Mouse (Mus musculus) hindbrain, postnatal 0 days (tissue): ENCODE data around the gene Fbxo42. TPM values are rescaled to one million over a fixed set of nuclear protein-coding genes. Genes with fewer than 3 reads are reported as not detected.

Experiments used
- ATAC-seq: fragments of 200-750 bp; cut with Nextera tagmentation; 2 replicates; pipeline ENCODE4 v1.8.0; 2017; ENCODE audit warnings: mild to moderate bottlenecking, moderate TSS enrichment, moderate library complexity
- DNase-seq: peaks from one replicate; pipeline ENCODE4 v3.0.0-alpha.2; 2015; ENCODE audit warnings: low spot score
- H3K27ac ChIP-seq: fragments of 300-500 bp; sonication (generic); 2 replicates; pipeline ENCODE4 v1.5.1; 2014; ENCODE audit warnings: mild to moderate bottlenecking
- H3K27me3 ChIP-seq: fragments of 300-500 bp; sonication (generic); 2 replicates; pipeline ENCODE4 v1.6.1; 2014; ENCODE audit warnings: low read length, mixed read lengths; ENCODE audit not compliant: insufficient read depth
- H3K36me3 ChIP-seq: fragments of 300-500 bp; sonication (generic); 2 replicates; pipeline ENCODE4 v1.6.1; 2014; ENCODE audit warnings: low read length, mixed read lengths; ENCODE audit not compliant: insufficient read depth
- H3K4me1 ChIP-seq: fragments of 300-500 bp; sonication (generic); 2 replicates; pipeline ENCODE4 v1.6.1; 2014; ENCODE audit warnings: antibody characterized with exemption, low read length, mixed read lengths; ENCODE audit not compliant: insufficient read depth
- H3K4me2 ChIP-seq: fragments of 300-500 bp; sonication (generic); 2 replicates; pipeline ENCODE4 v1.6.1; 2014; ENCODE audit warnings: low read depth, mild to moderate bottlenecking, low read length, moderate library complexity, mixed read lengths
- H3K4me3 ChIP-seq: fragments of 300-500 bp; sonication (generic); 2 replicates; pipeline ENCODE4 v1.5.1; 2014; ENCODE audit warnings: low read length
- H3K9ac ChIP-seq: fragments of 300-500 bp; sonication (generic); replicated peaks from 2 replicates; pipeline ENCODE4 v1.6.1; 2014; ENCODE audit warnings: mild to moderate bottlenecking, low read length, moderate library complexity, mixed read lengths
- H3K9me3 ChIP-seq: fragments of 300-500 bp; sonication (generic); 2 replicates; pipeline ENCODE4 v1.6.1; 2016; ENCODE audit warnings: low read length, mixed read lengths
- CTCF ChIP-seq: IDR thresholded peaks from 2 replicates; pipeline ENCODE4 v1.5.1; 2016; ENCODE audit warnings: antibody characterized with exemption, control low read depth, low read depth
- WGBS: fragments of 180-500 bp; shearing (Covaris S2); extraction: QIAGEN DNeasy Blood & Tissue Kit; methylation state at CpG from one replicate; pipeline ENCODE4 v1.1.7; 2014; 5-methylcytosine and 5-hydroxymethylcytosine counted together
- polyA plus RNA-seq: library from polyadenylated mRNA; unstranded; fragments of >200 nt; fragmentation: Nextera tagmentation; extraction: Ambion mirVana; gene quantifications from 2 replicates; pipeline ENCODE4 v1.2.1, GENCODE M21; 2015
- total RNA-seq: library from RNA; depleted of rRNA; stranded (reverse); fragments of >200 nt; gene quantifications from 2 replicates; pipeline ENCODE4 v1.2.3, GENCODE M21; 2014

The Fbxo42 gene
- total and polyA plus RNA-seq, 2 experiments from 2014 or later = 15.5 to 20.8 TPM

- WGBS = 97% methylated on average over 6 of the region's 6 CpGs
- H3K9me3 ChIP-seq = no peaks in the 10 kb centered on the region
- H3K9ac ChIP-seq = no peak overlapping the region
- H3K27ac ChIP-seq = no peak overlapping the region
- no peak for TF ChIP-seq CTCF
- DNase-seq (no peak), ATAC-seq (no peak)
- no peaks in the 10 kb centered on the region for H3K27me3 ChIP-seq
- peaks cover 11% of the 10 kb centered on the region; the same call in 1 of the 2 replicates for H3K36me3 ChIP-seq
- H3K4me2 ChIP-seq = no peak overlapping the region
- H3K4me1 ChIP-seq = no peaks in the 10 kb centered on the region
- no peak overlapping the region for H3K4me3 ChIP-seq
Observed at GRCm38 (mm10) chr4:141181981-141182380, 34.3 kb downstream of the Fbxo42 start.

DNA sequence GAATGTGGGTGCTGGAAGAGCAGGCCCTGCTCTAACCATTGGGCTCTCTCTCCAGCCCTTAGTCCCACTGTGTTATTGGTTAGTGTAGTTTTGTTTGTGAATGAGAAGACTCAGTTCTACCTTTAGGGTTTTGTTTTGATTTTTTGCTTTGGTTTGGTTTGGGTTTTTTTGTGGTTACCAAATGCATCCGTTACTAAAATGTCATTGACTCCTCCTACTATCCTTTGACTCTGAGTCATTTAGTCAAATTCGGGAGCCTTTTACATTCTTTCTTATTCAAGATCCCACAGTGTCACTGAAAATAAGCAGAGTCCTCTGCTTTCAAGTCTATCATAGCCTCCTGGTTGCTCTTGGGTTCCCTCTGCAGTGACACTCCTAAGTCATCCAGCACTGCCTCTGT is 36.2 kb downstream of the Fbxo42 start:
- Histone ChIP-seq H3K4me3 (no peak overlapping the region), H3K4me2 (no peak overlapping the region), H3K27ac (no peak overlapping the region), H3K9ac (no peak overlapping the region), H3K9me3 (no peaks in the 10 kb centered on the region), H3K27me3 (no peaks in the 10 kb centered on the region), H3K4me1 (no peaks in the 10 kb centered on the region), H3K36me3 (peaks cover 11% of the 10 kb centered on the region; the same call in 1 of the 2 replicates)
- 96% methylated on average over 2 of the region's 2 CpGs for WGBS
- ATAC-seq (no peak), DNase-seq (no peak)
- no peak for TF ChIP-seq CTCF

DNA sequence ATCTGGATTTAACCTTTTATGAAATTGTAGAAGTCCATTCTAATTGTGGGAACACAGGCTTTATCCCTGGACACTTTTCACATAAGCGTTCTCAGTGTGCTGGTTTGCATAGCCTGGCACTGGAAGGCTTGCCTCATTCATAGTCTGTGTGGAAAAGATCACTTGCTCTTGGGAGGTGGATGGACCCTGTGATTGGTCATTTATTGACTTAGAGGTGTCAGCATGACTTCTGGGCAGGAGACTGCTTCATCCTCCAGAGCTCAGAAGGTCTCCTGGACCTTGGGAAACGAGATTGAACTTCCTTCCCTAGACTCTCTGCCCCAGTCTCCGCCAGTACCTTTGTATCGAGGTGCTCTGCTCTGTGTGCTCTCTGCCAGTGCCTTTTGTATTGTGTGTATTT is 36.7 kb downstream of the Fbxo42 start:
- 93% methylated on average over 4 of the region's 4 CpGs for WGBS
- ATAC-seq (no peak), DNase-seq (no peak)
- Histone ChIP-seq H3K27me3 (no peaks in the 10 kb centered on the region), H3K9me3 (no peaks in the 10 kb centered on the region), H3K4me1 (no peaks in the 10 kb centered on the region), H3K4me3 (no peak overlapping the region), H3K9ac (no peak overlapping the region), H3K27ac (no peak overlapping the region), H3K4me2 (no peak overlapping the region), H3K36me3 (peaks cover 11% of the 10 kb centered on the region; the same call in 1 of the 2 replicates)
- no peak for TF ChIP-seq CTCF

- no peaks in the 10 kb centered on the region for H3K4me1 ChIP-seq
- no peak for DNase-seq
- H3K36me3 ChIP-seq = peaks cover 7% of the 10 kb centered on the region; the same call in 1 of the 2 replicates
- TF ChIP-seq CTCF = no peak
- H3K9me3 ChIP-seq = no peaks in the 10 kb centered on the region
- H3K9ac ChIP-seq = no peak overlapping the region
- no peak overlapping the region for H3K4me3 ChIP-seq
- no peaks in the 10 kb centered on the region for H3K27me3 ChIP-seq
- no peak overlapping the region for H3K27ac ChIP-seq
- no peak for ATAC-seq
- 67% methylated on average over 9 of the region's 9 CpGs for WGBS
- no peak overlapping the region for H3K4me2 ChIP-seq
Observed at GRCm38 (mm10) chr4:141186923-141187836, 39.5 kb downstream of the Fbxo42 start.

- no peak for ATAC-seq
- no peaks in the 10 kb centered on the region for H3K27me3 ChIP-seq
- no peak overlapping the region for H3K4me2 ChIP-seq
- H3K4me3 ChIP-seq = no peak overlapping the region
- no peak for DNase-seq
- WGBS = 90% methylated on average over 7 of the region's 7 CpGs
- no peaks in the 10 kb centered on the region for H3K4me1 ChIP-seq
- H3K27ac ChIP-seq = no peak overlapping the region
- no peak for TF ChIP-seq CTCF
- H3K36me3 ChIP-seq = peaks cover 16% of the 10 kb centered on the region; the same call in 1 of the 2 replicates
- H3K9me3 ChIP-seq = no peaks in the 10 kb centered on the region
- no peak overlapping the region for H3K9ac ChIP-seq
Observed at GRCm38 (mm10) chr4:141191294-141191693, 43.6 kb downstream of the Fbxo42 start.

- H3K4me1 ChIP-seq = no peaks in the 10 kb centered on the region
- H3K27me3 ChIP-seq = no peaks in the 10 kb centered on the region
- ATAC-seq = no peak
- H3K9ac ChIP-seq = no peak overlapping the region
- DNase-seq = no peak
- H3K4me3 ChIP-seq = no peak overlapping the region
- no peak for TF ChIP-seq CTCF
- 96% methylated on average over 6 of the region's 6 CpGs for WGBS
- H3K36me3 ChIP-seq = peaks cover 31% of the 10 kb centered on the region
- H3K4me2 ChIP-seq = no peak overlapping the region
- no peak overlapping the region for H3K27ac ChIP-seq
- no peaks in the 10 kb centered on the region for H3K9me3 ChIP-seq
Observed at GRCm38 (mm10) chr4:141194553-141194952, 46.8 kb downstream of the Fbxo42 start.

DNA sequence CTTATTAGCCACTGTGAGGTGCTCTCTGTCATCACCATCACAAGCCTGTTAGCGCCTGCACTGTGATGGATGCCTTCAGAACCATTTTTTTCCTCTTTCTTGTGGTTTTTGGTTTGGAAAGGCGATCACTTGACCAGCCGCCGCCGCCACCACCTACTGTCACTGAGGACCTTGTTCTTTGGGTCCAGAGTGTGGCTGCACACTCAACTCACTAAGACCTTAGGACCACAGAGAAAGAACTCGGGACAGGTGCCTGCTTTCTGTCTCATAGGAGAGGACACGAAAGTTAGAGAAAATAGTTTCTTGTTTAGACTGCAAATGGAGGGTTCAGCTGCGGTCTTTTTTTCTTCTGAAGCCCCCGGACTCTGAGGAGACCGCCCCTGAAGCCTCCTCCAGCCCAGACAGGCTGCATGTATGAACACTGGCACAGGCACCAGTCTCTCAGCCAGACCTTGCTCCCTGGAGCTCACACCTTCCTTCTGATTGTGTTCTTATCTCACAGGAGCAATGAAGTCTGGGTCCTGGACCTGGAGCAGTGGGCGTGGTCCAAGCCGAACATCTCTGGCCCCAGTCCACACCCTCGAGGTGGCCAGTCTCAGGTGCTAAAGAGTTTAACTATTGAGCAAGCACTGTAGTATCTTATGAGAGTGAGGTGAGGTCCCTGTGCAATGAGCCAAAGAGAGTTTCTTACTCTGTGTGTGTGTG is 49.4 kb downstream of the Fbxo42 start:
- no peaks in the 10 kb centered on the region for H3K4me1 ChIP-seq
- WGBS = 98% methylated on average over 13 of the region's 13 CpGs

More for the DNA sequence above, 49.4 kb downstream of the Fbxo42 start:
- Histone ChIP-seq H3K9ac (no peak overlapping the region), H3K27ac (no peak overlapping the region), H3K9me3 (no peaks in the 10 kb centered on the region), H3K4me2 (no peak overlapping the region), H3K27me3 (no peaks in the 10 kb centered on the region), H3K4me3 (no peak overlapping the region), H3K36me3 (peaks cover 48% of the 10 kb centered on the region)
- no peak for ATAC-seq
- no peak for DNase-seq
- TF ChIP-seq CTCF = no peak
